Mouse (Mus musculus): ENCODE data around the gene Gadd45a.
A peak's percentile ranks its signal among the peaks of the same experiment; 100 is the strongest.

The Gadd45a gene

GRCm38 (mm10) chr6:67036837-67037628 is at the start of gene Gadd45a:
Gadd45a (minus strand) TSS chr6:67037457.
- peak; percentile 94 for DNase-seq

DNA sequence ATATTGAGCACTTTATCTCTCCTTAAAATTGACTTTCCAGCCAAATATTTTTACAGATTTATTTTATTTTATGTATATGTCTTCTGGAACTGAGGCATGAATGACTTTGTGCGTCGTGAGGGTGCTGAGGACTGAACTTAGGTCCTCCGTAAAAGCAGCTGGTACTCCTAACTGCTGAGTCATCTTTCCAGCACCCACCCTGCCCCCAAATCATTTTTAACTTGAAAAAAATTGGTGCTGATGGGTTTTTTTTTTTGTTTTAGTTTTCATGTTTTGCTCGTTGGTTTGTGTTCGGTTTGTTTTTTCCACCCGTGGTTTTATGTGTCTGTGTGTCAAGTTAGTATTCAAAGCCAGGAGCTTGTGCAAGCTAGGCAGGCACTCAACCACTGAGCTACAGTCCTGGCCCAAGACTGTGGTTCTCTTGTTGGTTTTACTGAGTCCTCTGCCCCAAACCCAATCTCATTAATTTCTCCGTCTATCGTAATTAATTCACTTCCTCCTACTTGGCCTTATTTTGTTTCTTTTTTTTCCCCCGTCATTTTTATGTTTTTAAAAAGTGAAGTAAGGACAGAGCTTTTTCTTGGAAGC is 48.7 kb upstream of the Gadd45a start:
- DNase-seq = no peak

DNA sequence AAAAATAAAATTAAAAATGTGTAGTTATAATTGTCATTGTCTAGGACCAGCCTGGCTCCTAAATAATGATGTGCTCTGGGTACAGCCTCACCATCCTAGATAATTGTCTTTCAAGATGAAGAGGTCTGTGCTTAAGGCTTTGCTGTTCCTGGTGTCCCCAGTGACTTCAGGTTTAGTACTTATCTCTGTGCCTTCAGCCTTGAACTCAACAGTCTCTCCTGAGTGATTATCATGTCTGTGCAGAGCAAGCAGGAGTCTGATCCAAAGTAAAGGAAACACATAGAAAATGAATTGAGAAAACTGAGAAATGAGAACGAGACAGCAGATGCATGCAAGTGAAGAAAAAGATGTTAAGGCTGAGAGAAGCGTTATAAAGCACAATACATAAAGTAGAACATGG is 47.2 kb upstream of the Gadd45a start:
- DNase-seq = no peak

DNA sequence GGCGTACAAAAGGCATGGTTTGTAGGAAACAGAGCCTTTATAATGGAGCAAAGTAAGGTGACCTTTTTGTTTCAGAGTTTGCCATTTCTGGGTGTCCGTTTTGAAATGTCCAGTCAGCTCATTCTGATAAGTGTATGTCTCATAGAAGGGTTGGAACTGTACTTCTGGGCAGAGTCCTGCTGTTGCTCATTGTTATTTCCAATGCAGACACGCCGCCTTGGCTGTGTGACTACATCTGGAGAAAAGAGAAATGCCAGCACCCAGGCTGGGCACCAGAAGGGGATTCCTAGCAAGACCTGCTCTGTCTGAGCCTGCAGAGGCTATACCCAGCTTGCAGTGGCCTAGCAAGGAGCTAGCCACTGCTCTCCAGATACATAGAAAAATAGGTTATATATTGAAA is 43.9 kb upstream of the Gadd45a start:
- no peak for DNase-seq

DNA sequence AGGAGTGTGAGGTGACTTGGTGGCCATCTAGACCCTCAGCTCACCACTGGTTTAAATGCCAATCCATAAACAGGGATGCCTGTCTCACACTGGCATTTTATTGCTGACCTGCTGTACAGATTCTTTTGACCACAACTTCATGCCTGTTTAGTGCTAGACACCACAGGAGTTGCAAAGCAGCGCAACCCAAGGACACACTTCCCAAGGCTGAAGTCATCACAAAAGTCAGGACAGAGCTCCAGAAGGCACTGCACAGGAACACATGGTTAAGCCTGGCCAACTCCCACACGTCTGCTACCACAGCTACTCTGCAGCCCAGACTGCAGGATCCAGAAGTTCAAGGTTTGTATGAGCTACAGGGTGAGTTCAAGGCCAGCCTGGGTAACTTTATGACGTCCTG is 40.8 kb upstream of the Gadd45a start:
- no peak for DNase-seq

- no peak for DNase-seq
These were observed 40.2 kb upstream of the Gadd45a start for GRCm38 (mm10) chr6:67077477-67077876.

DNA sequence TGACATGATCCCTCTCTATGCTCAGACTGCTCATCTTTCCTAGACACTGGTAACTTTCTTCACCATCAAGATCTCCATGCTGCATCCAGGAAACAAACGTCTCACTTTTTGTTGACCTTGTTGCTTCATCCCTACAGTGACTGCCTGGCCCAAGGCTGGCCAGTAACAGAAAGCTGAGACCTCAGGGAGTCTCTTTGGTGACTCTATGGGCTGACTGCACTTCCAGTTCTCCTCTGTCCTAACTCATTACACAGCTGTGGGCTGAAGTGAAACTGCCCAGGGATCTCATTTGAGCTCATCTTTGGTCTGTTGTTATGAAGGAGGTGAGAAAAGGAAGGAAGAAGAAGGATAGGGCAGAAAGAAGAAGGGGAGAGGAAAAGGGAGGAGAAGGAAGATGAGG is 39.1 kb upstream of the Gadd45a start:
- no peak for DNase-seq

GRCm38 (mm10) chr6:67074868-67075267 is 37.6 kb upstream of the Gadd45a start:
- DNase-seq = no peak

DNA sequence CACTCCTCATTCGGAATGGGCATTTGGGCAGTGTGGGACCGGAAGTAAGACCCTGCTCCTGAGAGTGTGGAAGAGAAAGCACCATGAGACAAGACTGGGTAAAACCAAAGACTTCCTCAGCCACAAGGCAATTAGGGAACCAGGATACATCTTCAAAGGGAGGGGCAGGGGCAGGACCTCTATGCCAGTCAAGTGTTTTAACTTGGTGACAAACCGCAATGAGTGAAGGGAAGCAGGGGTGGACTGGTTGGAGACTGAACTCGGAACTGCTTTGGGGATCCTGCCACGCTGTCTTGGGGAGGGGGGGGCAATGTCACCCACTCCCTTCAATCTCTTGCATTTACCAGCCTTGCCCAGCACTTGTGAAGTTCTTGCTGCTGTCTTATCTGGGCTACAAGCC is 36.7 kb upstream of the Gadd45a start:
- no peak for DNase-seq

DNA sequence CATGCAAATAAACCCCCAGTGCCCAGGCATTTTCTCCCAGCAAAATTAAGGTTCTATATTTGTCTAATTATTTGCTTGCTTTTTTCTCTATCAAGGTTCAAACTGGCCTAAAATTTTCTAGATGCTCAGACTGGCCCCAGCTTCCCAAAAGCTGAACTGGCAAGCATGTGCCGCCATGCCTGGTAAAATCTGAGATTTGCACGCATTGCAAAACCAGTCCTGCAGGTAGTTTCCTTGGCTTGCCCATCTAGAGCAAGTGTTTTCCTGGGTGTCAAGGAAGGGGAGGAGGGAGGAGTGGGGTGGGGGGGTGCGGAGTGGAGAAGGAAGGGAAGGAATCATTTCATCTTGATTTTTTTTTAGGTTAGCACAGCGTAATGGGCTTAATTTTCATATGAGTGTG is 36.2 kb upstream of the Gadd45a start:
- no peak for DNase-seq

GRCm38 (mm10) chr6:67071615-67072014 is 34.4 kb upstream of the Gadd45a start:
- no peak for DNase-seq

GRCm38 (mm10) chr6:67069800-67070315 is 32.6 kb upstream of the Gadd45a start:
- peak; percentile 10 for DNase-seq

- DNase-seq = peak; percentile 20
These were observed 32.0 kb upstream of the Gadd45a start for GRCm38 (mm10) chr6:67069219-67069762.

DNA sequence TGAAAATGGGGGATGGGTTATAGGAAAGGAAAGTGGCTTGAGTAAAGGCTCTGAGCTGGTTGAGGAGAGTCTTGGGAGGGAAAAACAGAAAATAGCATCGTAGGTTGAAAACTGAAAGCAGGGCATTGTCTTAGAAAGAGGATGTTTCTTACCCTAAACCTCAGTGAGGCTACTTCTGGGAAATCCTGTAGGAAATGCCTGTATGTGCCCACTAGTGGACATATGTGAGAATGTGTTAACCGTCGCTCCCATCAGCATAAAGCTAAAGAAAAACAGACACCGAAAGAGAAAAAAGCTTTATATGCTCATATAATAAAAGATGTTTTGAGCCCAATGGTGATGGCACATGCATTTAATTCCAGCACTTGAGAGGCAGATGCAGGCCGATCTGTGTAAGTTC is 22.8 kb upstream of the Gadd45a start:
- no peak for DNase-seq

DNA sequence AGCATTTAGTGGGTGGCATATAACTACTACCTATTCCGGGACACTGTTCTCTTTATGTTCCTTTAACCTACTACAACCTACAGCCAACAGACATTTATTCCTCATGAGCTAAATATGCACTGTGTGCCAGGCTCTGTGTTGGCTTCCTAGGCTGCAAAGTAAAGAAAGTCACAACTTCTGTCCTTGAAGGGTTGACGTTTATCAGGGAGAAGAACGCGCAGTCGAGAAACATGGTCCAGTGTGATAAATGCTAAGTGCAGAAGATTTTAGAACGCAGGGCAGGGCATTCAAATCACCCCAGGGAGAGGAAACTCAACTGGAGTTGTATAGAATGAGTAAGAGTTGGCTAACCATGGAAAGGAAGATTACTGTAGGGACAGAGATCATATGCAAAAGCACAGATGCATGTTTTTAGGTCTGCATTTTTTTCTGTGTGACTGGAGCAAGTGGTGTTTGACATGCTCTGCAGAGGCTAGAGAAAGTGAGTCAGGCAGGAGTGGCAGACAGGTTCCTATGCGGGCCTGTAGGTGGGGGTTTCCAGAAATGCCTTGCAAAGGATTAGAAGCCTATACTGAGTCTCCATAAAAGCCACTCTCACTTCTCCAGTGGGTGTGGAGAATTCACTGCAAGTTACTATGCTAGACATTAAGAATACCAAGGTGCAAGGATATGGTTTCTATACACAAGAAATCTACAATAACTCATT is 20.9 kb upstream of the Gadd45a start:
- DNase-seq = no peak

DNA sequence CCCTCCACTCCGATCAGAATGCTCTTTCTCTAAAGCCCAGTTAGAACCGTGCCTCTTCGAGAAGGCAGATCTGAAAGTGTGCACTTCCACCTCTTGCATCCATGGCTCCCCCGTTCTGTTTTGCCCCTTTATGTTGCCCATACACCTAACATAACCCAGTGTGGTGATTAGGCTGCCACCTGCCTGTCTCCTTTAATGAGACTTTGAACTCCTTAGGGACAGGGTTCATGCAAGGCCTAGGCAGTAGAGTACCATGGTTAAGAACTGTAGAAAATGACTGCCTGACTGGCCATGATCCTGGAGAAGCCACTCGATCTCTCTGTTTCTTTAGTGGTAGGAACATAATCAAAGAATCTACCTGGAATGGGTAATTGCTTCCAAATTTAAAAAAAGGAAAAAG is 20.3 kb upstream of the Gadd45a start:
- DNase-seq = no peak

DNA sequence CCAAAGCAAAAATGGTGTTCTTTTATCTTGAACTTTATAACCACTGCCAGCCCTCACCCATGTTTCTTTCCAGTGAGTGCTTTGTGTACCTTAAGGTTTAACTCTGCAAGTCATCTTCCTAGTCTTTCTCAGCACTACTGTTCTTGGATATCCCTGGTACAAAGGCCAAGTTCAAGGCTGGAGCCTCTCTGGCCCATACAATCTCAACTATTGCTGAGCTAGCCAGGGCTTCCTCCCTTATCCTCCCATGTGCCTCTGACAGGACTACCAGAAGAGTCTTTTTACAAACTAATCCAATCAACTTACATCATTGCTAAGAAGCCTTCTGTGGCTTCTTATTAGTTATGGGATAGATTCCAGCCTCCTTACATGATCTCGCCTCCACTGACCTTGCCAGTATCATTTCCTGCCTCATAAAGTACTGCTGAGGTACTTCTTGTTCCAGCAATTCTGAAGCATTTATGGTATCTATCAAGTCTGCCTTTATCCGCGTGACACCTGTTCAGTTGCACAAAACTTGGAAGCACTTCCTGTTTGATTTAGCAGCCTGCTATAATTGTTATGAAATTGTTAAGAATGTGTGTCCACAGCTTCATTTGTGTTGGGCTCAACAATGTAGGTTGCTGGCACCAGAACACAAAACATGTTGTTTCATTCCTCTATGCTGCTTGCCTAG is 19.8 kb upstream of the Gadd45a start:
- DNase-seq = no peak

DNA sequence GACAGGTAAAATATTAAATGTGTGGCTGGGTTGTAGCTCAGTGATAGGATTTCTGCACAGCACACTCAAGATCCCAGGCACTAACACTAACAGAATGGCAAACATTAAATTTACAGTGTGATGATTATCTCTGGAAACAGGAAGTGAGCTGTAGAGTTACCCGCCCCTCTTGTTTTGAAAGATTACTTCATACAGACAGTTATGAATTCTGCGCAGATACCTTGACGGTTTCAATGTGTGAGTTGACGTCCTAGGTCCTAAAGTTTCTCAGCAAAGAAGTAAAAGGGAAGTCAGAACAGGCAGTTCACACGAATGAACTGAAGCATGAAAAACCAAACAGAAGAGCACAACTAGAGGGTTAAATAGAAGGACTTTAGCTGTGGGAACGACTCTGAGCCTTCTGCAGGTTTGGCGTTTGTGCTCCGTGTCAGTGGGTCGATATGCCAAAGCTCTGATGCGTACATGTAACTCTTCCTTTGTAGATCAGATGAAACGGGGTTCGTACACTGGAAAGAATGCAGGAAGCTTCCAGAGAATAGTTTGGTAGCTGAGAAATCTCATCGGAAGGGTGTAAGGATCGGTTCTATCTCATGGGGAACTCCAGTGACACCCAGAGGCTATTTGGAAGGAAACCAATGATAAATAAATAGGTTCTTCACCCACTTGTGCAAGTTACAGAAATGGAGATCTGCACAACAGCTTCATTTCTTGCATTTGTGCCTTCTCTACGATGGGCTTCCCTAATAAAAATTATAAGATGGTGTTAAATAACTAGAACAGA is 19.0 kb upstream of the Gadd45a start:
- no peak for DNase-seq

- no peak for DNase-seq
These were observed 12.8 kb upstream of the Gadd45a start for GRCm38 (mm10) chr6:67050063-67050462.

- DNase-seq = no peak
These were observed 12.4 kb upstream of the Gadd45a start for GRCm38 (mm10) chr6:67049695-67050038.

DNA sequence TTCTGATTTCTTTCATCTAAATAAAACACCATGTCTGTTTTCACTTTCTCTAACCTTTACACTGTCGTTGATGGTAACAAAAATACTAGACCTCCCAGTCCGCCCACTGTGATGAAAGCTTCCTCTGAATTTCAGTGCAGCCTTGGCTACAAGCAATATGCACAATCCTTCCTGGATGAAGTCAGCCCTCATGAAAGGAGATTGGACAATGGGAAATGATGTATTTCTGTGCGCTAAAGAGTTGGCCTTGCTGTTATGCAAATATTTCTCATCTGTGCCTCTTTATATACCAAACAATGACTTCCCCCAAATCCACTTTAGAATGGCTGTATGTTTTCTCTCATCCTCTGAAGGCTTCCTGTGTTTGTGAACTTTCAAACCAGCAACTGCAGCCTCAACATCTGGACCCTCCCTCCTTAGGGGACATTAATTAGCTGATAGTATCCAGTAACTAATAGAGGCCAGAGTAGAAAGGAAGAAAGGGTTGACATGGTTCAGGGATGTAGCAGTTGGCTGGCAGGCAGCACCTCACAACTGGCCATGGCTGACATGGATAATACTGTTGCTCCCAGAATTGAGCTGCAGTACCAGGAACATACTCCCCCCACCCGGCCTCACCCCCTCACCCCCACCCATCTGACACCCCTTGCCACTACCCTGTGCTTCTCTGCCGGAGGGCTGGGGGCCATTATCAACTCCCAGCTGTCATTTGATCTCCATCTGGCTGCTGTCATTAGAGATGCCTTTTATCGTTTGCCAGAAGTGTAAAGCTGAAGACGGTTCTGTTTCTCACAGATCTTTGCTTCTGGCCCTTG is 11.8 kb upstream of the Gadd45a start:
- DNase-seq = no peak

Measured in thymus, postnatal 25 days (tissue).